Mouse (Mus musculus) right cerebral cortex, postnatal 36 days (tissue): ENCODE measurements around the gene Cdc26.

ENCODE experiments used
- DNase-seq, 2 experiments: peaks; one replicate each; pipeline ENCODE4 v3.0.0; 2022; ENCODE audit warnings: low spot score in 2 of 2, mixed read lengths in 1 of 2

Cdc26 gene

DNA sequence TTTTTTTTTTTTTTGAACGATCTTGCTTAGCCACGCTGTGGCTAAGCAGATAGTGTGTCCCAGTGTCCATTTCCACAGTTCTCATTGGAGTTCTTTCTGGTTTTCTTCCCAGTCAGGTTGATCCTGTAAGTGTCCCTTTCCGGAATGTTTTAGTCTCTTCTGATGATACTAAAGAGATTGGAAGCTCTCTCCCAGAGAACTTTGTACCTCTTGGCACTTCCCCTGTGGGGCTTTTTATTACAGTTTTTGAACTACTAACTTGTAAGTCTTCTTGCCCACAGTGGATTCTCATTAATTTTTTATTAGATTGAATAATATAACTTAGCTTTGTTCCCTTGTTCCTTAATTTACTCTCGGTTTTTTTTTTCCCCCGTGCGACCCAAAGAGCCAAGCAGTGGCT lies 46.9 kb downstream of the Cdc26 start:
- no peak for DNase-seq

DNA sequence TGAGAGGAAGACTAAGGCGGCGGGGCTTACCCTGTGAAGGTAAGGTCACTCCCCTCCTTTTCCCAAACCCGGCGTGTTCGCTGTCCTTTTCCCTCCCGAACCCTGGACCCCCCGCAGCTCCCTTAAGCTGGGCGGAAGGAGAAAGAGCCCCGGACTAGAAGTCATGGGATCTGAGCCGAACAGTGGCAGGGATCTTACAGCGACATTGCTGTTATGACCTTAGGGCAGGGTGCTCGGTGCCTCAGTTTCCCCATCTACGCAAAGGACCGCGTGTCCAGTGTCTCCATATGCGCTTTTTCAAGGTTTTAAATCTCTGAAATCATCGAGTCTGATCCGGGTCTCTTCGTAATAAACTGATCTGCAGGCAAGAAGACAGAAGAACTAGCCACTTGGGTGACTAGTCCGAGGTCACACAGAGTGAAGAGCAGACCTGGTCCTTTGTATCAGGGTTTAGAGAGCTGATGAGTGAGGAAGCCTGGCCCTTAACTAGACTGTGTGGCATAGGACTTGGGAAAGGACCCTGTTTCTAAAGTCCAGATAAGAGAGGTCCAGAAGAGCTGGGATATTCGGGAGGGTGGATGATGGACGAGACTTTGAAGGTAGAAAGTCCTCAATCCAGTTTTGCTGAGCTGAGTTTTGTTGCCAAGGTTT lies 47.5 kb downstream of the Cdc26 start:
- DNase-seq: no peak

DNA sequence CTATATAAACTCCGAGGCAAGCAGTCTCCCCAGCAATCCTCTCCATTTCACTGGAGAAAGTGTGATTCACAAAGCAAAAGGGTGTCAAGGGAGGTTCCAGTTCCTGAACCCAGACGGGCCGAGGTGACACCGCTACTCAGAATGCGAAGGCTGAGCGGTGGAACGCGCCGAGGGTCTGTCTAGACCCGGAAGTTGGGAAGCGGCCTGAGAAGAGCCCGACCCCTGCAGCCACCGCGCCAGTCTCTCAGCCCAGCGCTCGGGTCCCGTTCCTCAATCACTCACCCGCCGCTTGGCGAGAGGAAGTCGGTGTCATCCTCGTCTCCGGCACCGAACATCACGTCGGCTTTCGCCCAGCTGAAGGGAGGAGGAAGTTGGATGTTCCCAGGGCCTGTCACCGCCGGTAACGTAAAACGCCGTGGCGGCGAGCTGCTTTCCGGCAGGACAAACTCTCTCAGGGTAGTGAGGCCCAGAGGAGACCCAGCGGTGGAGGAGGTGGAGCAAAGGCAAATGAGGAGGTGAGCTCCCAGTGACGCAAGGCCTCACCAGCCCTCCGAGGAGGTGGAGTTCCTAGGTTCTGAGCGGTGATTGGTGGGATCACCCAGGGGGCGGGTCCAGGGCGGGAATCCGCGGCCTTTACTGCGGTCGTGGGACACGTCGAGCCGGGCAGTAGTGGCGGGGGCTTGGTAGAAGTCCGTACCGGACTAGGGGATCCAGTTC lies 48.2 kb downstream of the Cdc26 start, which contains the start of the genes Fkbp15 and Slc31a1:
TSS of gene Fkbp15 (minus strand) at position 461 of the 717 bp plus-strand sequence.
TSS of gene Slc31a1 (plus strand) at position 640 of the 717 bp plus-strand sequence.
- DNase-seq: peak; percentile 97 to 98

DNA sequence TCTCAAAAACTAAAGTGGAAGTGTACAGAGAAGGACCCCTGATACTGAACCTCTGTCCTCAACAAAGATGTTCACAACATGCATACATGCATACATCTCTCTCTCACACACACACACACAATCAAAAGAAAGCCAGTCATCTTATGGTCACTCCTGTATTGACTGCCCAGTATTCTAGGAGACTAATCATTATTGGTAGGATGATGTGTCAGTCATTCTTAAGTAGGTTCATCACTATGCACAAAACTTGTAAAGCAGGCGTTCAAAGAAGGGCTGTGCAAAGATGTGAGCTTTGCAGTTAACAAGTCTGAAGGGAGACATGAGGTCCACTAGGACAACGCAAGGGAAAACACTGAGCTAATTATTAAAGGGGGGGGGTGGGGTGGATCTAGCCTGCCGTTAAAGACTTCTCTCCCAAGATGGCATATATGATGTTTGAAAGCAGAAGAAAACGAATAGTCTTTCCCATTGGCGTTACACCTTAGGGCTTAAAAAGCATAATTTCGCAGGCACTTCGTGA lies 49.1 kb downstream of the Cdc26 start:
- no peak for DNase-seq

DNA sequence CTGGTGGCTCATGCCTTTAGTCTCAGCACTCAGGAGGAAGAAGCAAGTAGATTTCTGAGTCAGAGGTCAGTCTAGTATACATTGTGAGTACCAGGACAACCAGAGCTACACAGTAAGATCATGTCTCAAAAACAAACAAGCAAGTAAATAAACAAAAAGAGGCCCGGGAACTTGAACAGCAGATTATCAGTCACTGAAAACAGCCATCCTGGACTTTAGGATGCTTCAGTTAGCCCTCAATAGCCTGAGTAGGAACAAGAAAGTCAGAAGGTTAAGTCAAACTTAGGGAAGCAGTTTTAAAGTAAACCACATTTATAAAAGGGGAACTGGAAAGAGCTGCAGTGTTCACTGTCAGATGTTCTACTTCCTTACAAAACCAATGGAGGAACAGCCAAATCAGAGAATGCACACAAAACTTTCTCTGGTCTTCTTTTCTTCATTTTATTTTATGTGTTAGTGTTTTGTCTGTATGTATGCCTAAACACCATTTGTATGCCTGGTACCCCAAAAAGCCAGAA lies 50.8 kb downstream of the Cdc26 start:
- no peak for DNase-seq

- no peak for DNase-seq
Observed at GRCm38 (mm10) chr4:62349371-62349770, 59.1 kb downstream of the Cdc26 start.

DNA sequence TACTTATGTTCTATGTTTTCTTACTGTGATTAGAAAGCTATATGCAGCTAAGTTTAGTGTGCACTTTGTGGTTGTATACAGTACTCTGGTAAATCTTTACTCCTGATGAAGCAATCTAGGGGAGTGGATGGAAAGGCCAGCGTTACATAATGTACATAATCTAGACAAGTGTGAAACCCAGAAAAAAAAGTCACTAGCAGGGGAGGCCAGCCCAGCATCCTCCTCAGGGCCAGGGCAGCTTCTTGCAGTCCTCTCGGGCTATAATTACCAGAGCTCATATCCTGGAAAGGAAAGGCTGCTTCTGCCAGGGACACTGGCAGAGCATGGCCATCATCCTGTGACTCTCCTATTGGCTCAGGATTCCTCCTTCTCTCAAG lies 60.1 kb downstream of the Cdc26 start:
- DNase-seq: no peak

GRCm38 (mm10) chr4:62347605-62348328 lies 60.7 kb downstream of the Cdc26 start:
- no peak for DNase-seq

- DNase-seq: no peak
Observed at GRCm38 (mm10) chr4:62345827-62346226, 62.6 kb downstream of the Cdc26 start.

DNA sequence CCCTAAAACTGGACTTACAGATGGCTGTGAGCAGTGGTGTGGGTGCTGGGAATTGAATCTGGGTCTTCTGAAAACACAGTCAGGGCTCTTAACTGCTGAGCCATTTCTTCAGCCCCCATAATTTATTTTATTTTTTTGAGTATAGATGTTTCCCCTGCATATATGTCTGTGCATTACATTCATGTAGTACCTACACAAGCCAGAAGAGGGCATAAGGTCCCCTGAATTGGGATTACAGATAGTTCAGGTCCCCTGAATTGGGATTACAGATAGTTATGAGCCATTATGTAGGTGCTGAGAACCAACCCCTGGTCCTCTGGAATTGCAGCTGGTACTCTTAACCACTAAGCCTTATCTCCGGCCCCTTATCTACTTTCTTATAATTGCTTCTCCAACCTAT lies 64.4 kb downstream of the Cdc26 start:
- DNase-seq: no peak

GRCm38 (mm10) chr4:62338536-62338935 lies 69.9 kb downstream of the Cdc26 start:
- DNase-seq: no peak
